ENCODE assay signal across 7 mouse cellular contexts in genomic region chr8:20643536-20643935, GRCm38 (mm10). TPM values are rescaled to one million over a fixed set of nuclear protein-coding genes. Genes with fewer than 3 reads are reported as not detected.
A peak's percentile ranks its signal among the peaks of the same experiment; 100 is the strongest.
DNase-seq lines count a peak whose midpoint lies in the region.
"Not testable (repeated sequence)": the region's sequence is repeated elsewhere in the genome, so short reads cannot be mapped to it uniquely, and the experiment has no call there.

No protein-coding gene starts in this region.

- intact Hi-C loops in left cerebral cortex, postnatal 25 days (cut with DNase I): not testable (repeated sequence)

- peak; percentile 2 for DNase-seq in adrenal gland, postnatal 10 days
- peak; percentile 15 to 16 for DNase-seq in gastrocnemius, postnatal 4 days (ENCODE audit: low spot score in 2 of 2)
- peak; percentile 7 for DNase-seq in kidney, postnatal 10 days
- peak; percentile 1 to 9 for DNase-seq in left cerebral cortex, postnatal 25 days (ENCODE audit: low spot score in 2 of 2)
- peak; percentile 0 to 1 for DNase-seq in right cerebral cortex, adult 2 months (ENCODE audit: low spot score in 2 of 2)
- DNase-seq in testis, postnatal 10 days (ENCODE audit: low spot score): peak; percentile 40
- DNase-seq in urinary bladder, postnatal 14 days (ENCODE audit: low spot score): peak; percentile 3

RNA-seq across cellular contexts. Expression of gene Gm21119, which starts 28.8 kb away (rescaled TPM):
- total RNA-seq in adrenal gland, postnatal 10 days (2021): under 1 TPM; 0.27 to 0.48 TPM
- total RNA-seq in gastrocnemius, postnatal 4 days (2021): under 1 TPM; 0.23 to 0.47 TPM
- 1 to 10 TPM in 1 of 2 experiments, not detected in 1; 2.3 TPM for total RNA-seq in left cerebral cortex, postnatal 25 days (2021)

Comparison
In these comparisons a context has a peak if more than half of its experiments do, and no peak if none do; other contexts are left out.
1. Peak in every context shown above with its lines: DNase-seq.